Mouse (Mus musculus) heart, adult 2 months (tissue): ENCODE measurements around the gene Tiam2.

Experiments
- CTCF ChIP-seq: fragments of 200-600 bp; IDR thresholded peaks from 2 replicates; pipeline ENCODE4 v1.8.1; 2022; ENCODE audit warnings: antibody characterized with exemption, mild to moderate bottlenecking, moderate library complexity
- EP300 ChIP-seq: fragments of 200-500 bp; IDR thresholded peaks from 2 replicates; pipeline ENCODE4 v1.6.1; 2011; ENCODE audit warnings: low read depth, low read length, control low read depth; ENCODE audit not compliant: insufficient read depth
- POLR2A ChIP-seq: fragments of 200-500 bp; IDR thresholded peaks from 2 replicates; pipeline ENCODE4 v1.6.1; 2011; ENCODE audit warnings: mild to moderate bottlenecking, low read depth, low read length, control low read depth; ENCODE audit not compliant: insufficient read depth

DNA sequence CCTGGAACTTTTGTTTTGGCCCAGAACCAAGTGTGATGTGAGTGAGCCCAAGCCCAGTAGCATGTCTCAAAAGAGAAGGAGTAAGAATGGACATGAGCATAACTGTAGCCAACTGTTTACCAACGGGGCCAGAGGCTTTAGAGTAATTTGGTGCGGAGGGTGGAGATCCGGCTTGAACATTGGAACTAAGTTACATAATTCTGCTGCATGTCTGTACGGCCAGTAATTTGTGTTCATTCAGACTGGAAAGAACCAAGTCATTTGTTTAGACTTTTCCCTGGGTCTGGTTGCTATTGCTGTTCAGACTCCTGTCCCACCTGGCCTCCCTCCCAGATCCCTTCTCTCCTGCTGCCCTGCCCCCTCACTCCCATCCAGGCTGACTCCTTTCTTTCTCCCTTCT, 43.3 kb downstream of the Tiam2 start:
- no peak for TF ChIP-seq CTCF
- no peak for TF ChIP-seq POLR2A
- TF ChIP-seq EP300 = no peak
